Mouse (Mus musculus) kidney, postnatal 0 days (tissue): ENCODE measurements around the gene Slain2. TPM values are rescaled to one million over a fixed set of nuclear protein-coding genes. Genes with fewer than 3 reads are reported as not detected.
"Not testable (repeated sequence)": the region's sequence is repeated elsewhere in the genome, so short reads cannot be mapped to it uniquely, and the experiment has no call there.

Experiments used
- ATAC-seq: fragments of 200-750 bp; cut with Nextera tagmentation; replicated peaks from 2 replicates; pipeline ENCODE4 v1.8.0; 2017; ENCODE audit warnings: low read depth, moderate number of reproducible peaks, moderate TSS enrichment, moderate library complexity; ENCODE audit not compliant: low FRiP score
- DNase-seq: peaks from one replicate; pipeline ENCODE4 v3.0.0-alpha.2; 2016; ENCODE audit warnings: low spot score
- H3K27ac ChIP-seq: fragments of 300-500 bp; sonication (generic); 2 replicates; pipeline ENCODE4 v1.5.1; 2014; ENCODE audit warnings: mild to moderate bottlenecking
- H3K27me3 ChIP-seq: fragments of 300-500 bp; sonication (generic); 2 replicates; pipeline ENCODE4 v1.6.1; 2014; ENCODE audit warnings: low read length, mixed read lengths; ENCODE audit not compliant: insufficient read depth
- H3K36me3 ChIP-seq: fragments of 300-500 bp; sonication (generic); 2 replicates; pipeline ENCODE4 v1.6.1; 2014; ENCODE audit warnings: low read length, mixed read lengths; ENCODE audit not compliant: insufficient read depth
- H3K4me1 ChIP-seq: fragments of 300-500 bp; sonication (generic); replicated peaks from 2 replicates; pipeline ENCODE4 v1.6.1; 2014; ENCODE audit warnings: antibody characterized with exemption, low read length, mixed read lengths; ENCODE audit not compliant: insufficient read depth
- H3K4me2 ChIP-seq: fragments of 300-500 bp; sonication (generic); 2 replicates; pipeline ENCODE4 v1.6.1; 2014; ENCODE audit warnings: mild to moderate bottlenecking, low read length, moderate library complexity, mixed read lengths
- H3K4me3 ChIP-seq: fragments of 300-500 bp; sonication (generic); replicated peaks from 2 replicates; pipeline ENCODE4 v1.5.1; 2014; ENCODE audit warnings: low read depth, low read length
- H3K9ac ChIP-seq: fragments of 300-500 bp; sonication (generic); 2 replicates; pipeline ENCODE4 v1.6.1; 2014; ENCODE audit warnings: low read depth, low read length
- H3K9me3 ChIP-seq: fragments of 300-500 bp; sonication (generic); replicated peaks from 2 replicates; pipeline ENCODE4 v1.6.1; 2016; ENCODE audit warnings: low read length, inconsistent platforms, mixed read lengths
- CTCF ChIP-seq: IDR thresholded peaks from 2 replicates; pipeline ENCODE4 v1.5.1; 2016; ENCODE audit warnings: antibody characterized with exemption, low read depth, mild to moderate bottlenecking, moderate library complexity
- WGBS: fragments of 180-500 bp; shearing (Covaris S2); extraction: QIAGEN DNeasy Blood & Tissue Kit; methylation state at CpG from one replicate; pipeline ENCODE4 v1.1.7; 2014; 5-methylcytosine and 5-hydroxymethylcytosine counted together
- polyA plus RNA-seq: library from polyadenylated mRNA; unstranded; fragments of >200 nt; fragmentation: Nextera tagmentation; extraction: Ambion mirVana; gene quantifications from 2 replicates; pipeline ENCODE4 v1.2.1, GENCODE M21; 2015

Slain2 gene
- polyA plus RNA-seq, 1 experiment from 2014 or later, result 14.6 TPM

DNA sequence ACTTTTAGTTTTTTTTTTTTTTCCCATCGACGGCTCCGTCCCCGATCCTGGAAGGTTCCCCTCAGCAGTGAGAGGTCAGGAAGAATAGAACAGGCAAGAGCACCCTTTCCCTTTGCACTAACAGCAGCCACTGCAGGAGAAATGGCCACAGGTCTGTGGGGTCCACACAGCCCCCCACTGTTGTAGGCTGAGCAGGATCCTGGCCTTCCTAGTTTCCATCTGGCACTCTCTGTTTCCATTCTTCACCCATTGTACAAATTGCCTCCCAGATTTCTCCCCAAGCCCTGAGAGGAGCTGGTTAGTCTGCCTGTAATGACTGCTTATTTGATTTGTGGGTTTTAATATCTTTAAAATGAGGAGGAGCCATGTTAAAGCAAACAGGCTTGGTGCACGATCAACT, 89.9 kb downstream of the Slain2 start:
- peaks cover 4% of the 10 kb centered on the region; the same call in 1 of the 2 replicates for H3K4me1 ChIP-seq
- no peak for TF ChIP-seq CTCF
- H3K9ac ChIP-seq, result no peak overlapping the region
- no peak overlapping the region for H3K4me2 ChIP-seq
- no peak overlapping the region for H3K4me3 ChIP-seq
- H3K36me3 ChIP-seq, result no peaks in the 10 kb centered on the region
- DNase-seq (no peak), ATAC-seq (no peak)
- 77% methylated on average over 5 of the region's 5 CpGs for WGBS
- H3K27me3 ChIP-seq, result peaks cover 9% of the 10 kb centered on the region; the same call in 1 of the 2 replicates
- no peak overlapping the region for H3K27ac ChIP-seq
- no peaks in the 10 kb centered on the region for H3K9me3 ChIP-seq

- WGBS, result 6% methylated on average over 64 of the region's 65 CpGs
- Histone ChIP-seq H3K9me3 (no peaks in the 10 kb centered on the region), H3K4me3 (peak within 1 kb of the TSS; percentile 35), H3K27ac (no peak within 1 kb of the TSS), H3K27me3 (peaks cover 9% of the 10 kb centered on the region; the same call in 1 of the 2 replicates), H3K4me1 (peaks cover 4% of the 10 kb centered on the region; the same call in 1 of the 2 replicates), H3K36me3 (no peaks in the 10 kb centered on the region), H3K9ac (no peak within 1 kb of the TSS), H3K4me2 (peak within 1 kb of the TSS; percentile 67)
- no peak for TF ChIP-seq CTCF
- peak; percentile 78 for ATAC-seq
- no peak for DNase-seq
These were observed 92.9 kb downstream of the Slain2 start, which contains the start of gene Slc10a4 for GRCm38 (mm10) chr5:73006784-73007581. Gene Slc10a4 (plus strand): TSS chr5:73006883.

DNA sequence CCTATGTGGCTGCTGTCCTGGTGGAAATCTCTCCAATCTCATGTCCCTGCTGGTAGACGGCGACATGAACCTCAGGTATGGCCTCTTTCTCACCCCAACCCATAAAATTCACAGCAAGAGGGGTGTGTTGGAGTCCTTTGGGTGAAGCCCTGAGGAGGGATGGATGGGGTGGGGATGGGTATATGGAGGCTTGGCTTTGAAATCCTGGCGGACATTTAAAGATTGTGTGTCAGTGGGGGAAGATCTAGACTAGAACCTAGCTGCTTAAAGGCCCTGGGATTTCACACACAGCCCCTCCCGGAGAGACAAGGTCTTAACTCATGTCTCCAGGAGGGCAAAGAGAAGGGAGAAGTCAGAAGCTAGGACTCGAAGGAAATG, 93.5 kb downstream of the Slain2 start:
- Histone ChIP-seq H3K4me2 (no peak overlapping the region), H3K9ac (no peak overlapping the region), H3K36me3 (no peaks in the 10 kb centered on the region), H3K4me1 (peaks cover 4% of the 10 kb centered on the region; the same call in 1 of the 2 replicates), H3K4me3 (peak overlapping the region; percentile 35; the same call in 1 of the 2 replicates), H3K27ac (no peak overlapping the region), H3K9me3 (no peaks in the 10 kb centered on the region), H3K27me3 (peaks cover 9% of the 10 kb centered on the region; the same call in 1 of the 2 replicates)
- DNase-seq (no peak), ATAC-seq (no peak)
- no peak for TF ChIP-seq CTCF
- WGBS, result 29% methylated on average over 5 of the region's 5 CpGs

DNA sequence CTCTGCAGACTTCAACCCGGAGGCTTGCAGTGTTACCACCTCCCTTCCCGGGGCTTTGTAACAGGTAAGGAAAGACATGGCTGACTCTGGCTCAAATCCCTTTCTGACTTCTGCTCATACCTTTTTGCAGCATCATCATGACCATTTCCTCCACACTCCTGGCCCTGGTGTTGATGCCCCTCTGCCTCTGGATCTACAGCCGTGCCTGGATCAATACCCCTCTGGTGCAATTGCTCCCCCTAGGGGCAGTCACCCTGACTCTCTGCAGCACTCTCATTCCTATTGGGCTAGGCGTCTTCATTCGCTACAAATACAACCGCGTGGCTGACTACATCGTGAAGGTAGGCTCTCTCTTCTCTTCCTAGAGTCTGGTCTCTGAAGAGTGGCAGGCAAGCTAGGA, 94.1 kb downstream of the Slain2 start:
- H3K27ac ChIP-seq, H3K36me3 ChIP-seq, H3K27me3 ChIP-seq, ATAC-seq, DNase-seq, H3K4me2 ChIP-seq, H3K9ac ChIP-seq, H3K4me3 ChIP-seq, H3K9me3 ChIP-seq, H3K4me1 ChIP-seq: not testable (repeated sequence)
- peak; percentile 42; the same call in 1 of the 2 replicates for TF ChIP-seq CTCF
- WGBS, result 44% methylated on average over 8 of the region's 8 CpGs

- not testable (repeated sequence) for H3K27me3 ChIP-seq, H3K36me3 ChIP-seq, H3K9me3 ChIP-seq, H3K4me3 ChIP-seq, H3K27ac ChIP-seq, H3K9ac ChIP-seq, ATAC-seq, H3K4me1 ChIP-seq, DNase-seq, H3K4me2 ChIP-seq
- WGBS, result 91% methylated on average over 15 of the region's 16 CpGs
These were observed 97.7 kb downstream of the Slain2 start for GRCm38 (mm10) chr5:73011806-73012205.

GRCm38 (mm10) chr5:73012884-73013610, 98.9 kb downstream of the Slain2 start:
- not testable (repeated sequence) for H3K36me3 ChIP-seq, ATAC-seq, H3K4me1 ChIP-seq, H3K27ac ChIP-seq, H3K9me3 ChIP-seq, H3K9ac ChIP-seq, H3K27me3 ChIP-seq, DNase-seq, H3K4me3 ChIP-seq
- 27% methylated on average over 23 of the region's 27 CpGs for WGBS
- peak overlapping the region; percentile 56; the same call in 1 of the 2 replicates for H3K4me2 ChIP-seq

- H3K4me1 ChIP-seq, H3K36me3 ChIP-seq, DNase-seq, H3K27me3 ChIP-seq, H3K27ac ChIP-seq, H3K9me3 ChIP-seq: not testable (repeated sequence)
- peak; percentile 59 for ATAC-seq
- peak overlapping the region; percentile 56 for H3K4me2 ChIP-seq
- WGBS, result 2% methylated on average over 42 of the region's 65 CpGs
- peak overlapping the region; percentile 14; the same call in 1 of the 2 replicates for H3K9ac ChIP-seq
- peak overlapping the region; percentile 31 for H3K4me3 ChIP-seq
These were observed 99.6 kb downstream of the Slain2 start for GRCm38 (mm10) chr5:73013611-73014287.
